Mouse (Mus musculus): ENCODE results near the gene Tsc2. TPM values are rescaled to one million over a fixed set of nuclear protein-coding genes. Genes with fewer than 3 reads are reported as not detected.

Tsc2 gene
- total RNA-seq, 2 experiments from 2014 or later = 192 to 223 TPM

- peak overlapping the region; percentile 89 for H3K27ac ChIP-seq
Measured at GRCm38 (mm10) chr17:24644875-24645721, 12.7 kb upstream of the Tsc2 start.

GRCm38 (mm10) chr17:24644030-24644715, 11.7 kb upstream of the Tsc2 start:
- Histone ChIP-seq H3K27ac (peak overlapping the region; percentile 89), H3K4me3 (peak overlapping the region; percentile 34)
- DNase-seq (ENCODE audit: low spot score in 2 of 2) = no peak
- TF ChIP-seq CTCF (conservative IDR thresholded peaks at IDR 0.05) = no peak

More at GRCm38 (mm10) chr17:24644875-24645721, 12.7 kb upstream of the Tsc2 start:
- no peak for TF ChIP-seq CTCF (conservative IDR thresholded peaks at IDR 0.05)
- peak overlapping the region; percentile 34; the same call in 1 of the 2 replicates for H3K4me3 ChIP-seq
- no peak for DNase-seq (ENCODE audit: low spot score in 2 of 2)

GRCm38 (mm10) chr17:24642791-24643343, 10.4 kb upstream of the Tsc2 start:
- Histone ChIP-seq H3K4me3 (no peak overlapping the region; the same call in 1 of the 2 replicates), H3K27ac (peak overlapping the region; percentile 89)
- no peak for DNase-seq (ENCODE audit: low spot score in 2 of 2)
- no peak for TF ChIP-seq CTCF (conservative IDR thresholded peaks at IDR 0.05)

- TF ChIP-seq CTCF (conservative IDR thresholded peaks at IDR 0.05) = no peak
- DNase-seq (ENCODE audit: low spot score in 2 of 2) = no peak
- H3K4me3 ChIP-seq = no peak overlapping the region
- H3K27ac ChIP-seq = no peak overlapping the region
Measured at GRCm38 (mm10) chr17:24641944-24642343, 9.5 kb upstream of the Tsc2 start.

GRCm38 (mm10) chr17:24640581-24640980, 8.2 kb upstream of the Tsc2 start:
- TF ChIP-seq CTCF (conservative IDR thresholded peaks at IDR 0.05) = no peak
- DNase-seq (ENCODE audit: low spot score in 2 of 2) = no peak
- no peak overlapping the region for H3K27ac ChIP-seq
- H3K4me3 ChIP-seq = no peak overlapping the region

- Histone ChIP-seq H3K27ac (no peak overlapping the region), H3K4me3 (no peak overlapping the region)
- DNase-seq (ENCODE audit: low spot score in 2 of 2) = no peak
- no peak for TF ChIP-seq CTCF (conservative IDR thresholded peaks at IDR 0.05)
Measured at GRCm38 (mm10) chr17:24640119-24640518, 7.7 kb upstream of the Tsc2 start.

- no peak overlapping the region for H3K4me3 ChIP-seq
- no peak for DNase-seq (ENCODE audit: low spot score in 2 of 2)
- no peak overlapping the region for H3K27ac ChIP-seq
- TF ChIP-seq CTCF (conservative IDR thresholded peaks at IDR 0.05) = no peak
Measured at GRCm38 (mm10) chr17:24639571-24639988, 7.2 kb upstream of the Tsc2 start.

- Histone ChIP-seq H3K4me3 (no peak overlapping the region), H3K27ac (no peak overlapping the region)
- DNase-seq (ENCODE audit: low spot score in 2 of 2) = no peak
- no peak for TF ChIP-seq CTCF (conservative IDR thresholded peaks at IDR 0.05)
Measured at GRCm38 (mm10) chr17:24638840-24639239, 6.4 kb upstream of the Tsc2 start.

- Histone ChIP-seq H3K4me3 (no peak overlapping the region), H3K27ac (no peak overlapping the region)
- no peak for DNase-seq (ENCODE audit: low spot score in 2 of 2)
- TF ChIP-seq CTCF (conservative IDR thresholded peaks at IDR 0.05) = no peak
Measured at GRCm38 (mm10) chr17:24638214-24638613, 5.8 kb upstream of the Tsc2 start.

GRCm38 (mm10) chr17:24636781-24637481, 4.5 kb upstream of the Tsc2 start:
- H3K27ac ChIP-seq = 0 out of 2 replicates have a peak overlapping the region, but pooled peaks have one; percentile 23
- TF ChIP-seq CTCF (conservative IDR thresholded peaks at IDR 0.05) = no peak
- no peak for DNase-seq (ENCODE audit: low spot score in 2 of 2)
- H3K4me3 ChIP-seq = no peak overlapping the region

- no peak for TF ChIP-seq CTCF (conservative IDR thresholded peaks at IDR 0.05)
- no peak for DNase-seq (ENCODE audit: low spot score in 2 of 2)
- peak overlapping the region; percentile 44 for H3K27ac ChIP-seq
- no peak overlapping the region for H3K4me3 ChIP-seq
Measured at GRCm38 (mm10) chr17:24635694-24636093, 3.3 kb upstream of the Tsc2 start.

GRCm38 (mm10) chr17:24635024-24635423, 2.6 kb upstream of the Tsc2 start:
- no peak for DNase-seq (ENCODE audit: low spot score in 2 of 2)
- H3K27ac ChIP-seq = peak overlapping the region; percentile 44

More at GRCm38 (mm10) chr17:24635024-24635423, 2.6 kb upstream of the Tsc2 start:
- no peak for TF ChIP-seq CTCF (conservative IDR thresholded peaks at IDR 0.05)
- H3K4me3 ChIP-seq = no peak overlapping the region

Data from layer of hippocampus, adult 2 months (tissue).